Mouse (Mus musculus): ENCODE results near the gene Sgce. TPM values are rescaled to one million over a fixed set of nuclear protein-coding genes. Genes with fewer than 3 reads are reported as not detected.

Sgce gene
- polyA plus RNA-seq, 1 experiment from 2014 or later = 59.3 TPM

- H3K4me3 ChIP-seq (ENCODE audit: low read depth, low read length) = peak overlapping the region; percentile 37
- no peaks in the 10 kb centered on the region for H3K4me1 ChIP-seq (replicated peaks; ENCODE audit: control insufficient read depth, insufficient read depth, low read length)
- no peaks in the 10 kb centered on the region for H3K36me3 ChIP-seq (ENCODE audit: control insufficient read depth, insufficient read depth, low read length)
- peak; percentile 32 for ATAC-seq (replicated peaks; ENCODE audit: low FRiP score)
- no peak overlapping the region; the same call in 1 of the 2 replicates for H3K9ac ChIP-seq (ENCODE audit: low read length)
- no peak for DNase-seq (ENCODE audit: low spot score)
- H3K4me2 ChIP-seq (ENCODE audit: low read depth, low read length, severe bottlenecking) = peak overlapping the region; percentile 63
- no peak overlapping the region for H3K27ac ChIP-seq (ENCODE audit: low read depth, low read length)
- H3K27me3 ChIP-seq (ENCODE audit: control insufficient read depth, insufficient read depth, low read length) = no peaks in the 10 kb centered on the region
- H3K9me3 ChIP-seq (ENCODE audit: control insufficient read depth, low read length) = peaks cover 6% of the 10 kb centered on the region; the same call in 1 of the 2 replicates
- WGBS = 59% methylated on average over 15 of the region's 15 CpGs
Observed at GRCm38 (mm10) chr6:4748506-4748961, 1.5 kb upstream of the Sgce start.

- H3K36me3 ChIP-seq (ENCODE audit: control insufficient read depth, insufficient read depth, low read length) = no peaks in the 10 kb centered on the region
- H3K4me3 ChIP-seq (ENCODE audit: low read depth, low read length) = peak overlapping the region; percentile 37
- H3K27me3 ChIP-seq (ENCODE audit: control insufficient read depth, insufficient read depth, low read length) = no peaks in the 10 kb centered on the region
- WGBS = 49% methylated on average over 71 of the region's 71 CpGs
- peak; percentile 34; the same call in 1 of the 2 replicates for ATAC-seq (replicated peaks; ENCODE audit: low FRiP score)
- peaks cover 6% of the 10 kb centered on the region; the same call in 1 of the 2 replicates for H3K9me3 ChIP-seq (ENCODE audit: control insufficient read depth, low read length)
- no peak overlapping the region for H3K27ac ChIP-seq (ENCODE audit: low read depth, low read length)
- no peaks in the 10 kb centered on the region for H3K4me1 ChIP-seq (replicated peaks; ENCODE audit: control insufficient read depth, insufficient read depth, low read length)
- peak overlapping the region; percentile 63 for H3K4me2 ChIP-seq (ENCODE audit: low read depth, low read length, severe bottlenecking)
- DNase-seq (ENCODE audit: low spot score) = peak; percentile 70
- H3K9ac ChIP-seq (ENCODE audit: low read length) = peak overlapping the region; percentile 43
Observed at GRCm38 (mm10) chr6:4747677-4748505, 884 bp upstream of the Sgce start.

GRCm38 (mm10) chr6:4746036-4746695 is 841 bp downstream of the Sgce start:
- Histone ChIP-seq H3K4me1 (replicated peaks; ENCODE audit: control insufficient read depth, insufficient read depth, low read length) (no peaks in the 10 kb centered on the region; the same call in 1 of the 2 replicates), H3K4me3 (ENCODE audit: low read depth, low read length) (peak overlapping the region; percentile 37), H3K9ac (ENCODE audit: low read length) (peak overlapping the region; percentile 78), H3K36me3 (ENCODE audit: control insufficient read depth, insufficient read depth, low read length) (no peaks in the 10 kb centered on the region), H3K27me3 (ENCODE audit: control insufficient read depth, insufficient read depth, low read length) (no peaks in the 10 kb centered on the region), H3K27ac (ENCODE audit: low read depth, low read length) (peak overlapping the region; percentile 33; the same call in 1 of the 2 replicates), H3K9me3 (ENCODE audit: control insufficient read depth, low read length) (peaks cover 6% of the 10 kb centered on the region; the same call in 1 of the 2 replicates), H3K4me2 (ENCODE audit: low read depth, low read length, severe bottlenecking) (peak overlapping the region; percentile 61)
- ATAC-seq (replicated peaks; ENCODE audit: low FRiP score) = no peak
- WGBS = 46% methylated on average over 22 of the region's 22 CpGs
- DNase-seq (ENCODE audit: low spot score) = peak; percentile 61

GRCm38 (mm10) chr6:4740511-4740910 is 6.5 kb downstream of the Sgce start:
- Histone ChIP-seq H3K36me3 (ENCODE audit: control insufficient read depth, insufficient read depth, low read length) (no peaks in the 10 kb centered on the region), H3K27me3 (ENCODE audit: control insufficient read depth, insufficient read depth, low read length) (no peaks in the 10 kb centered on the region), H3K9ac (ENCODE audit: low read length) (no peak overlapping the region; the same call in 1 of the 2 replicates), H3K4me3 (ENCODE audit: low read depth, low read length) (no peak overlapping the region), H3K4me2 (ENCODE audit: low read depth, low read length, severe bottlenecking) (no peak overlapping the region), H3K27ac (ENCODE audit: low read depth, low read length) (peak overlapping the region; percentile 46), H3K4me1 (replicated peaks; ENCODE audit: control insufficient read depth, insufficient read depth, low read length) (peaks cover 22% of the 10 kb centered on the region; the same call in 1 of the 2 replicates), H3K9me3 (ENCODE audit: control insufficient read depth, low read length) (no peaks in the 10 kb centered on the region)
- WGBS = 19% methylated on average over 6 of the region's 6 CpGs
- DNase-seq (ENCODE audit: low spot score) (no peak), ATAC-seq (replicated peaks; ENCODE audit: low FRiP score) (no peak)

DNA sequence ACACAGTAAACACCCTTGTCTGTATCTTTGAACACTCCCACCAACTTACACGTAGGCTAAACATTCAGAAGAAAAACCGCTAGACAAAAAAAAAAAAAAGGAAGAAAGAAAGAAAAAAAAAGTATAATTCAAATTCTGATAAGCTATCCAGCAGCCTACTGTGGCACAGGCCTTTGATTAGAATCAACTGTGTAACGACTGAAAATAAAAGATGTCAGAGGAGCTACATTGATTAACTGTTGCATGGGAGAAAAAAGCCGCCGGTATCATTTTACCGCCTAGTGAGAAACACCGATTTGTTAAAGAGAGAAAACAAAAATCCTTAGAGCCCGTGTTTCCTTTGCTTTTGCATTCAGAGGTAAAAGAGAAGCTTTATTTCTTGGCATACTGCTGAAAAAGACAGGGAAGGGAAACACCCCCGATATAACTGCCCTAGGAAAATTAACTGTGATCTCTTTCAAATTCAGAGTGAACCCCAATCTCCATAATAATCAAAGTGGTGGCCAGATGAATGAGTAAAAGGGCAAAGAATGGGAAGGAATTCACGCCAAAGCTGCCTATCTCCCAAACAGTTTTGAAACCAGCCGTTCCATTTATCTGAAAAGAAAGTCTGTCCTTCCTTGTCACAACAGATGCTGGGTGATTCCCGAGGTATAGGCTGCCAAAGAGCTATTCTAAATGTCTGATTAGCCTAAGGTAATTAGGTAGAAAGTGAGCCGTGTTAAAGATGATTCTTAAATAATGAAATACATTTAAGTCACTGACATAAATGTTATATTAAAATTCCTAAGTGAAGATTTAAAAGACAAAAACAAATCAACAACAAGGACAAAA is 7.3 kb downstream of the Sgce start:
- Histone ChIP-seq H3K4me3 (ENCODE audit: low read depth, low read length) (no peak overlapping the region), H3K36me3 (ENCODE audit: control insufficient read depth, insufficient read depth, low read length) (no peaks in the 10 kb centered on the region), H3K9ac (ENCODE audit: low read length) (no peak overlapping the region), H3K4me2 (ENCODE audit: low read depth, low read length, severe bottlenecking) (no peak overlapping the region), H3K9me3 (ENCODE audit: control insufficient read depth, low read length) (no peaks in the 10 kb centered on the region), H3K27me3 (ENCODE audit: control insufficient read depth, insufficient read depth, low read length) (no peaks in the 10 kb centered on the region), H3K4me1 (replicated peaks; ENCODE audit: control insufficient read depth, insufficient read depth, low read length) (peaks cover 22% of the 10 kb centered on the region; the same call in 1 of the 2 replicates), H3K27ac (ENCODE audit: low read depth, low read length) (peak overlapping the region; percentile 57)
- WGBS = 3% methylated on average over 13 of the region's 13 CpGs
- ATAC-seq (replicated peaks; ENCODE audit: low FRiP score) (peak; percentile 29), DNase-seq (ENCODE audit: low spot score) (no peak)

GRCm38 (mm10) chr6:4738717-4739116 is 8.3 kb downstream of the Sgce start:
- 0% methylated on average over 2 of the region's 2 CpGs for WGBS
- H3K36me3 ChIP-seq (ENCODE audit: control insufficient read depth, insufficient read depth, low read length) = no peaks in the 10 kb centered on the region
- H3K4me1 ChIP-seq (replicated peaks; ENCODE audit: control insufficient read depth, insufficient read depth, low read length) = peaks cover 22% of the 10 kb centered on the region; the same call in 1 of the 2 replicates
- H3K9me3 ChIP-seq (ENCODE audit: control insufficient read depth, low read length) = no peaks in the 10 kb centered on the region
- peak overlapping the region; percentile 18; the same call in 1 of the 2 replicates for H3K4me2 ChIP-seq (ENCODE audit: low read depth, low read length, severe bottlenecking)
- no peak for DNase-seq (ENCODE audit: low spot score)
- no peak overlapping the region for H3K9ac ChIP-seq (ENCODE audit: low read length)
- no peaks in the 10 kb centered on the region for H3K27me3 ChIP-seq (ENCODE audit: control insufficient read depth, insufficient read depth, low read length)
- ATAC-seq (replicated peaks; ENCODE audit: low FRiP score) = no peak
- no peak overlapping the region for H3K4me3 ChIP-seq (ENCODE audit: low read depth, low read length)
- no peak overlapping the region for H3K27ac ChIP-seq (ENCODE audit: low read depth, low read length)

GRCm38 (mm10) chr6:4738034-4738629 is 8.9 kb downstream of the Sgce start:
- H3K9ac ChIP-seq (ENCODE audit: low read length) = peak overlapping the region; percentile 1
- no peaks in the 10 kb centered on the region for H3K9me3 ChIP-seq (ENCODE audit: control insufficient read depth, low read length)
- peak overlapping the region; percentile 18; the same call in 1 of the 2 replicates for H3K4me2 ChIP-seq (ENCODE audit: low read depth, low read length, severe bottlenecking)
- WGBS = 26% methylated on average over 11 of the region's 11 CpGs
- ATAC-seq (replicated peaks; ENCODE audit: low FRiP score) (peak; percentile 62), DNase-seq (ENCODE audit: low spot score) (no peak)
- no peaks in the 10 kb centered on the region for H3K27me3 ChIP-seq (ENCODE audit: control insufficient read depth, insufficient read depth, low read length)
- no peak overlapping the region for H3K27ac ChIP-seq (ENCODE audit: low read depth, low read length)
- H3K36me3 ChIP-seq (ENCODE audit: control insufficient read depth, insufficient read depth, low read length) = no peaks in the 10 kb centered on the region
- no peak overlapping the region for H3K4me3 ChIP-seq (ENCODE audit: low read depth, low read length)
- H3K4me1 ChIP-seq (replicated peaks; ENCODE audit: control insufficient read depth, insufficient read depth, low read length) = peaks cover 22% of the 10 kb centered on the region; the same call in 1 of the 2 replicates
